Mouse (Mus musculus) limb, embryonic 12.5 days (tissue): ENCODE results near the gene Tmem63b. TPM values are rescaled to one million over a fixed set of nuclear protein-coding genes. Genes with fewer than 3 reads are reported as not detected.
A peak's percentile ranks its signal among the peaks of the same experiment; 100 is the strongest.

Experiments
- ATAC-seq: fragments of 200-750 bp; cut with Nextera tagmentation; 2 replicates; pipeline ENCODE4 v1.8.0; 2017; ENCODE audit warnings: low read depth, moderate TSS enrichment; ENCODE audit not compliant: insufficient number of reproducible peaks, insufficient read depth, low FRiP score, low TSS enrichment
- H3K27ac ChIP-seq: fragments of 300-500 bp; sonication (generic); 2 replicates; pipeline ENCODE4 v1.5.1; 2016; ENCODE audit warnings: mild to moderate bottlenecking, moderate library complexity
- H3K27me3 ChIP-seq: fragments of 300-500 bp; sonication (generic); 2 replicates; pipeline ENCODE4 v1.6.1; 2016; ENCODE audit warnings: mild to moderate bottlenecking, moderate library complexity
- H3K36me3 ChIP-seq: fragments of 300-500 bp; sonication (generic); 2 replicates; pipeline ENCODE4 v1.6.1; 2016; ENCODE audit warnings: mild to moderate bottlenecking, moderate library complexity
- H3K4me1 ChIP-seq: fragments of 300-500 bp; sonication (generic); replicated peaks from 2 replicates; pipeline ENCODE4 v1.6.1; 2016
- H3K4me2 ChIP-seq: fragments of 300-500 bp; sonication (generic); 2 replicates; pipeline ENCODE4 v1.6.1; 2016; ENCODE audit warnings: mild to moderate bottlenecking, moderate library complexity
- H3K4me3 ChIP-seq: fragments of 300-500 bp; sonication (generic); replicated peaks from 2 replicates; pipeline ENCODE4 v1.5.1; 2016; ENCODE audit warnings: mild to moderate bottlenecking
- H3K9ac ChIP-seq: fragments of 300-500 bp; sonication (generic); replicated peaks from 2 replicates; pipeline ENCODE4 v1.6.1; 2016; ENCODE audit warnings: mild to moderate bottlenecking, moderate library complexity
- H3K9me3 ChIP-seq: fragments of 300-500 bp; sonication (generic); 2 replicates; pipeline ENCODE4 v1.6.1; 2016; ENCODE audit warnings: mild to moderate bottlenecking, moderate library complexity
- WGBS: fragments of 180-500 bp; shearing (Covaris S2); methylation state at CpG from one replicate; pipeline ENCODE4 v1.1.7; 2016; 5-methylcytosine and 5-hydroxymethylcytosine counted together
- polyA plus RNA-seq: library from polyadenylated mRNA; unstranded; fragments of >200 nt; fragmentation: Nextera tagmentation; extraction: Ambion mirVana; gene quantifications from 2 replicates; pipeline ENCODE4 v1.2.1, GENCODE M21; 2016

The Tmem63b gene
- polyA plus RNA-seq, 1 experiment from 2014 or later: 34.1 TPM

DNA sequence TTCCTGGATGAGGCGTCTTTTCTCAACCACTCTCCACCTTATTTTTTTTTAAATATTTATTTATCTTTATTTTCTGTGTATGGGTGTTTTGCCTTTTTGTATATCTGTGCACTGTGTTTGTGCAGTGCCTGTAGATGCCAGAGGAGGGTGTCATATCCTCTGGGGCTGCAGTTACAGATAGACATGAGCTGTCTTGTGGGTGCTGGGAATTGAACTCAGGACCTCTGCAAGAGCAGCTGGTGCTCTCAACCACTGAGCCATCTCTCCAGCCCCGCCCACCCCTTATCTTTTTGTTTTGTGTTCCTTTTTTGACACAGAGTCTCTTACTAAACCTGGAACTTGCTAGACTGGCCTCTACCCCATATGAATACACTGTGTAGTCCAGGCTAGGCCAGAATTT is 40.8 kb upstream of the Tmem63b start:
- H3K9ac ChIP-seq: no peak overlapping the region
- no peak for ATAC-seq
- H3K27ac ChIP-seq: no peak overlapping the region
- 78% methylated on average over 2 of the region's 2 CpGs for WGBS
- no peaks in the 10 kb centered on the region for H3K9me3 ChIP-seq
- peaks cover 38% of the 10 kb centered on the region for H3K4me1 ChIP-seq
- no peak overlapping the region for H3K4me3 ChIP-seq
- peaks cover 2% of the 10 kb centered on the region; the same call in 1 of the 2 replicates for H3K27me3 ChIP-seq
- no peaks in the 10 kb centered on the region for H3K36me3 ChIP-seq
- H3K4me2 ChIP-seq: no peak overlapping the region

GRCm38 (mm10) chr17:45726249-45726648 is 39.5 kb upstream of the Tmem63b start:
- H3K4me2 ChIP-seq: no peak overlapping the region; the same call in 1 of the 2 replicates
- ATAC-seq: no peak

DNA sequence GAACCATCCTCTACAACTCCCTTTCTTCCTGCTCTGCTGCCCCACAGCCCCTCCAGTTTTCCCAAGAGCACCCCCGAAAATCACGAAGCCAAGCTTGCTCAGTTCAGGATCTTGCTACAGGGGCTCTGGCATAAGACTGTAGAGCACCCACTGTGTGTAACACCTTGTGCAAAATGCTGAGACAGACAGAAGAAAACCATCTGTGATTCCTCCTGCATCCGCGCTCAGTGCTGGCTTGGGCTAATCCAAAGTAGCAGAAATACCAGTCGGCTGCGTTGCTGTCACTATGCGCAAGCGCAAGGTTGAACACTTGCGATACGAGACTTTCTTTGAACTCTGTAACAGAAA is 37.8 kb upstream of the Tmem63b start:
- no peak for ATAC-seq
- Histone ChIP-seq H3K4me3 (peak overlapping the region; percentile 50; the same call in 1 of the 2 replicates), H3K4me2 (peak overlapping the region; percentile 65), H3K9me3 (no peaks in the 10 kb centered on the region), H3K4me1 (peaks cover 29% of the 10 kb centered on the region), H3K27ac (no peak overlapping the region), H3K9ac (no peak overlapping the region), H3K36me3 (no peaks in the 10 kb centered on the region), H3K27me3 (no peaks in the 10 kb centered on the region)
- 88% methylated on average over 10 of the region's 10 CpGs for WGBS

More at GRCm38 (mm10) chr17:45726249-45726648, 39.5 kb upstream of the Tmem63b start:
- Histone ChIP-seq H3K4me3 (no peak overlapping the region), H3K9me3 (no peaks in the 10 kb centered on the region), H3K4me1 (peaks cover 38% of the 10 kb centered on the region), H3K27ac (peak overlapping the region; percentile 20; the same call in 1 of the 2 replicates), H3K36me3 (no peaks in the 10 kb centered on the region), H3K9ac (0 out of 2 replicates have a peak overlapping the region, but pooled peaks have one; percentile 18), H3K27me3 (no peaks in the 10 kb centered on the region)
- WGBS: 35% methylated on average over 7 of the region's 7 CpGs

- ATAC-seq: no peak
- peak overlapping the region; percentile 50 for H3K4me3 ChIP-seq
- H3K27ac ChIP-seq: peak overlapping the region; percentile 89
- peak overlapping the region; percentile 74 for H3K9ac ChIP-seq
- no peaks in the 10 kb centered on the region for H3K9me3 ChIP-seq
- H3K4me2 ChIP-seq: peak overlapping the region; percentile 65
- H3K36me3 ChIP-seq: no peaks in the 10 kb centered on the region
- 5% methylated on average over 25 of the region's 25 CpGs for WGBS
- H3K27me3 ChIP-seq: no peaks in the 10 kb centered on the region
- peaks cover 24% of the 10 kb centered on the region for H3K4me1 ChIP-seq
Observed at GRCm38 (mm10) chr17:45723732-45724573, 37.2 kb upstream of the Tmem63b start.

DNA sequence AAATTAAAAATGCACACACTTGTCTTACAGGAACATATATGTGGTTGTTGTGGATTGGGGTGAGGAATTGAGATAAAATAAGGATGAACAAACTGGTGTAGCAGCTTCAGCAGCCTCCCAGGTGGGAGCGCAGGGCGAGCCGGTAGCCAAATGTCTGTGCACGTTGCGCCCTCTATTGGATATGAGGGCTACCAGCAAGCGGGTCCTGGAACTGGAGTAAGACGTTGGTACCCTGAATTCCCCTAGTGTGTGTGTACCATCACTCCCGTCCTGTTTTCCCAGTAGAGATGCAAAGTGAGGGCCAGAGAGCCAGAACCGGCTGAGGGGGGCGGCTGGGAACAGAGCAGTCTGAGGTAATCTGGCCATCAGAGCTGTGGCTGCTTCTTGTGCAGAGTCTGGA is 31.6 kb upstream of the Tmem63b start:
- H3K36me3 ChIP-seq: no peaks in the 10 kb centered on the region
- no peaks in the 10 kb centered on the region for H3K9me3 ChIP-seq
- no peak overlapping the region for H3K4me3 ChIP-seq
- H3K4me1 ChIP-seq: peaks cover 6% of the 10 kb centered on the region; the same call in 1 of the 2 replicates
- ATAC-seq: no peak
- 8% methylated on average over 10 of the region's 10 CpGs for WGBS
- no peaks in the 10 kb centered on the region for H3K27me3 ChIP-seq
- no peak overlapping the region for H3K4me2 ChIP-seq
- no peak overlapping the region for H3K27ac ChIP-seq
- H3K9ac ChIP-seq: no peak overlapping the region

DNA sequence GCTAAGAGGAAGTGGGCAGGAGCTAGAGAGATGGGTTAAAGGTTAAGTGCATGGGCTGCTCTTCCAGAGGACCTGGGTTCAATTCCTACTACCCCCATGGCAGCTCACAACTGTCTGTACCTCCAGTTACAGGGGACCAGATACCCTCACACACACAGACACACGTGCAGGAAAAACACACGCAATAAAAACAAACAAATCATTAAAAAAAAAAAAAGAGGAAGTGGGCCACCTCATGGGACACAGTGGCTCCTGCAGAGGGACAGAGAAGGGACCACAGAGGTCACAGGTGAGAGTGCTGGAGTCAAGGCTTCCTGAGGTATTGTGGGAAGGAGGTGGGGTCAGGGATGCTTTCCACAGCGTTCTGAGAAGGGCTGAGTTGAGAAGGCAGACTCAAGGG is 24.8 kb upstream of the Tmem63b start:
- H3K9ac ChIP-seq: no peak overlapping the region
- H3K9me3 ChIP-seq: no peaks in the 10 kb centered on the region
- 59% methylated on average over 3 of the region's 3 CpGs for WGBS
- H3K4me3 ChIP-seq: no peak overlapping the region
- ATAC-seq: no peak
- no peaks in the 10 kb centered on the region for H3K4me1 ChIP-seq
- no peaks in the 10 kb centered on the region for H3K36me3 ChIP-seq
- no peak overlapping the region for H3K4me2 ChIP-seq
- no peak overlapping the region for H3K27ac ChIP-seq
- H3K27me3 ChIP-seq: no peaks in the 10 kb centered on the region

DNA sequence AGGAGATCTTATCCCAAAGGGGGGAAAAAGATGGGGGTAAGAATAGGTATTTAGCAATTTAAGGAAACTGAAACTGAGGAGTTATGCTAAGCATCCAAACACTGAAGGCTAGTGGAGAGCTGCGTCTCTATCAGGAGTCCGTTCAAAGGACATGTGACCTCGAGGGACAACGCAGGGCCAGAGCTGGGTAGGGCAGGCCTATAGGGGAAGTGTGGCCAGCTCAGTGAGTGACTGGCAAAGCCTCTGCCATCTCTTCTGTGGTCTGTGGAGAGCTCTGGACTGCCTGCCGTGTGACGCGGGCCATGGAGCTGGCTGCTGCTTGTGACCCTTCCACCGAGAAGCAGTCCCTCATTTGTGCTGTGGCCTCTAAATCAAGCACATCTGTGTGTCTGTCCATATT is 23.7 kb upstream of the Tmem63b start:
- Histone ChIP-seq H3K27me3 (no peaks in the 10 kb centered on the region), H3K36me3 (no peaks in the 10 kb centered on the region), H3K4me2 (no peak overlapping the region), H3K4me1 (no peaks in the 10 kb centered on the region), H3K27ac (no peak overlapping the region), H3K4me3 (no peak overlapping the region), H3K9me3 (no peaks in the 10 kb centered on the region), H3K9ac (no peak overlapping the region)
- 82% methylated on average over 8 of the region's 8 CpGs for WGBS
- no peak for ATAC-seq

DNA sequence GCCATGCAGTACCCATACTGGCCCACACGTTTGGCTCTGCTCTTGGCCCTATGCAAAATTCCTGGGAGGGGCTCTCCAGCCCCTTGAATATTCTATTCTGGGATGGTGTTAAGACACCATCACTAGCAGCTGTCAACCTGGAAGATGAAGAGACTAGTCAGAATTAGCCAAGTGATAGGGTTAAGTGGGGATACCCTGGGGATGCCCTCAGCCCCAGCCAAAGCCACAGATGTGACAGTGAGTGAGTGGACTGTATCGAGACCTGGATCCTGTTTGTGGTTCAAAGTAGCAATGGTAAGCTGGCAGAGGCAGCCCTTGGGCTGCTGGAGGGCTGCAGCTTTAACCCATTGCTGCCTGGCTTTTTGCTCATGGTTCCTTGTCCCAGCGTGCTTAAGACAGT is 23.1 kb upstream of the Tmem63b start:
- Histone ChIP-seq H3K4me2 (no peak overlapping the region), H3K27ac (no peak overlapping the region), H3K27me3 (no peaks in the 10 kb centered on the region), H3K4me3 (no peak overlapping the region), H3K36me3 (no peaks in the 10 kb centered on the region), H3K4me1 (no peaks in the 10 kb centered on the region), H3K9ac (no peak overlapping the region), H3K9me3 (no peaks in the 10 kb centered on the region)
- WGBS: 38% methylated on average over 3 of the region's 3 CpGs
- ATAC-seq: no peak

- Histone ChIP-seq H3K27me3 (no peaks in the 10 kb centered on the region), H3K9ac (no peak overlapping the region), H3K27ac (no peak overlapping the region), H3K9me3 (no peaks in the 10 kb centered on the region), H3K36me3 (no peaks in the 10 kb centered on the region), H3K4me3 (no peak overlapping the region), H3K4me1 (no peaks in the 10 kb centered on the region), H3K4me2 (no peak overlapping the region)
- WGBS: 80% methylated on average over 8 of the region's 8 CpGs
- ATAC-seq: no peak
Observed at GRCm38 (mm10) chr17:45708179-45708578, 21.5 kb upstream of the Tmem63b start.

DNA sequence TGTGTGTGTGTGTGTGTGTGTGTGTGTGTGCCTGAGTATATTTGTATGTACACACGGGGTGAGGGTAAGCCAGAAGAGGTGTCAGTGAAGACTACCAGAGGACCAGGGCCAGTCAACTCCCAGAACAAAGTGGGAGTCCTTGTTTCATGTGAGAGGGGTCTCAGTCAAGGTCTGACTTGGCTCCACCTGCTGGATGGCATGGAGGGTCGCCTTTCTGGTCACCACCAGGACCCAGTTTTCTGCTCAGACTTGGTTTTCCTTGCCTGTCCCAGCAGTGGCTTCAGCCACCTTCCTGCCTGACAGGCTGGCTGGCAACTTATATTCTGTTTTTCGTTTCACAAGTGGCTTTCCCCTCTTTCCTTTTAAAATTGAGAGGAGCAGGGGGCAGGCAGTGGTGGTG is 20.7 kb upstream of the Tmem63b start:
- whole genome bisulfite sequencing: 23% methylated on average over 3 of the region's 3 CpGs

DNA sequence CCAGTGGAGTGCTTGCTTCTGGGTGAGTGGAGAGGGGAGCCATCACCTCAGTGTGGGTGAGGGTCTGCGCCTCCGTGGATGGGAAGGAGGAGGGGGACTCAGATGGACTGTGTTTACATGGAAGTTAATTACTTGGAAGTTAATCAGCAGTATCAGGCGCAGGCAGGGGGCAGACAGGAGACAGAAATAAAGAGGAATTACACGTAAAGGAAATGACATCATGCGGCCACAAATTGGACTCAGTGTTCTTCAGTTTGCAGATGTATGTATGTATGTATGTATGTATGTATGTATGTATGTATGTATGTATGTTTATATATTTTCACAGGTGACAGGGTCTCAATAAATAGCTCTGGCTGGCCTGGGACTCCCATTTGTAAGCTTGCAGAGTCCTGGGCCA is 20.1 kb upstream of the Tmem63b start:
- Histone ChIP-seq H3K27me3 (no peaks in the 10 kb centered on the region), H3K27ac (no peak overlapping the region), H3K9me3 (no peaks in the 10 kb centered on the region), H3K4me2 (no peak overlapping the region), H3K36me3 (no peaks in the 10 kb centered on the region), H3K4me1 (0 out of 2 replicates have a peak, but pooled peaks cover 3% of the 10 kb centered on the region), H3K9ac (no peak overlapping the region; the same call in 1 of the 2 replicates), H3K4me3 (no peak overlapping the region)
- 68% methylated on average over 5 of the region's 5 CpGs for WGBS
- no peak for ATAC-seq

More for the DNA sequence above, 20.7 kb upstream of the Tmem63b start:
- no peak overlapping the region for H3K9ac ChIP-seq
- 0 out of 2 replicates have a peak, but pooled peaks cover 2% of the 10 kb centered on the region for H3K4me1 ChIP-seq
- no peaks in the 10 kb centered on the region for H3K9me3 ChIP-seq
- no peaks in the 10 kb centered on the region for H3K27me3 ChIP-seq
- H3K4me3 ChIP-seq: no peak overlapping the region
- no peak overlapping the region for H3K27ac ChIP-seq
- no peaks in the 10 kb centered on the region for H3K36me3 ChIP-seq
- no peak overlapping the region for H3K4me2 ChIP-seq
- no peak for ATAC-seq

DNA sequence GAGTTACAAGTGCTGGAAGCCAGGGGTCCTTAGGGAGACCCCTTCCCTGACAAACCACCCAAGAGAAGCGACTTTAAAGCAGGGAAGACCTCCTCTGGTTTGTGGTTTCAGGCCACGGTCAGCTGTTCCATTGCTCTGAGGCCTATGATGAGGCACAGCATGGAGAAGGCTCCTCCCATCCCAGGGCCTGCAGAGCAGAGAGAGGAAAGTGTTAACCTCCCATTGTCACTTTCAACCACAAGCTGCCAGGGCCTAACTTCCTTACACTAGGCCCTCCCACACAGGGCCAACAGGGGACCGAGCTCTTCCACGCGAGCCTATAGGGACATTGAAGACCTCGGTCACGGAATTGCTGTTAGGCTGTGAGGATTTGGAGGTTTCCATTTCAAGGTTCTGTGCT is 16.5 kb upstream of the Tmem63b start:
- Histone ChIP-seq H3K9ac (no peak overlapping the region), H3K9me3 (no peaks in the 10 kb centered on the region), H3K27ac (no peak overlapping the region), H3K36me3 (peaks cover 16% of the 10 kb centered on the region), H3K4me1 (peaks cover 18% of the 10 kb centered on the region), H3K4me3 (no peak overlapping the region), H3K4me2 (no peak overlapping the region), H3K27me3 (no peaks in the 10 kb centered on the region)
- ATAC-seq: no peak
- WGBS: 62% methylated on average over 7 of the region's 7 CpGs
